Mouse (Mus musculus) forebrain, embryonic 16.5 days (tissue): ENCODE measurements around the gene Jakmip3. TPM values are rescaled to one million over a fixed set of nuclear protein-coding genes. Genes with fewer than 3 reads are reported as not detected.

ENCODE experiments used
- ATAC-seq: fragments of 200-750 bp; cut with Nextera tagmentation; 2 replicates; pipeline ENCODE4 v1.8.0; 2017; ENCODE audit warnings: mild to moderate bottlenecking, moderate library complexity
- H3K27ac ChIP-seq: fragments of 300-500 bp; sonication (generic); 2 replicates; pipeline ENCODE4 v1.5.1; 2014; ENCODE audit warnings: low read length, control low read depth
- H3K27me3 ChIP-seq: fragments of 300-500 bp; sonication (generic); replicated peaks from 2 replicates; pipeline ENCODE4 v1.6.1; 2014; ENCODE audit warnings: low read length; ENCODE audit not compliant: control insufficient read depth, insufficient read depth
- H3K36me3 ChIP-seq: fragments of 300-500 bp; sonication (generic); 2 replicates; pipeline ENCODE4 v1.6.1; 2014; ENCODE audit not compliant: control insufficient read depth, insufficient read depth
- H3K4me1 ChIP-seq: fragments of 300-500 bp; sonication (generic); replicated peaks from 2 replicates; pipeline ENCODE4 v1.6.1; 2014; ENCODE audit warnings: low read length; ENCODE audit not compliant: control insufficient read depth, insufficient read depth
- H3K4me2 ChIP-seq: fragments of 300-500 bp; sonication (generic); 2 replicates; pipeline ENCODE4 v1.6.1; 2014; ENCODE audit warnings: mild to moderate bottlenecking, low read length, control low read depth
- H3K4me3 ChIP-seq: fragments of 300-500 bp; sonication (generic); replicated peaks from 2 replicates; pipeline ENCODE4 v1.5.1; 2014; ENCODE audit warnings: mild to moderate bottlenecking, low read length, control low read depth
- H3K9ac ChIP-seq: fragments of 300-500 bp; sonication (generic); replicated peaks from 2 replicates; pipeline ENCODE4 v1.6.1; 2014; ENCODE audit warnings: low read depth, low read length, control low read depth
- H3K9me3 ChIP-seq: fragments of 300-500 bp; sonication (generic); 2 replicates; pipeline ENCODE4 v1.6.1; 2016; ENCODE audit warnings: low read length; ENCODE audit not compliant: control insufficient read depth
- WGBS: fragments of 180-500 bp; shearing (Covaris S2); extraction: QIAGEN DNeasy Blood & Tissue Kit; methylation state at CpG from one replicate; pipeline ENCODE4 v1.1.7; 2014; 5-methylcytosine and 5-hydroxymethylcytosine counted together
- polyA plus RNA-seq: library from polyadenylated mRNA; unstranded; fragments of >200 nt; fragmentation: Nextera tagmentation; extraction: Ambion mirVana; gene quantifications from 2 replicates; pipeline ENCODE4 v1.2.1, GENCODE M21; 2015

Gene Jakmip3
- polyA plus RNA-seq, 1 experiment from 2014 or later = 10.6 TPM

- H3K27me3 ChIP-seq = no peaks in the 10 kb centered on the region
- H3K9ac ChIP-seq = no peak overlapping the region
- H3K4me2 ChIP-seq = no peak overlapping the region
- H3K36me3 ChIP-seq = no peaks in the 10 kb centered on the region
- peaks cover 18% of the 10 kb centered on the region for H3K4me1 ChIP-seq
- ATAC-seq = no peak
- no peaks in the 10 kb centered on the region for H3K9me3 ChIP-seq
- no peak overlapping the region for H3K4me3 ChIP-seq
- no peak overlapping the region for H3K27ac ChIP-seq
- WGBS = 37% methylated on average over 3 of the region's 3 CpGs
Observed at GRCm38 (mm10) chr7:139133446-139133845, 192.9 kb downstream of the Jakmip3 start.

Other genes starting within 250 kb of the Jakmip3 start
- gene Ppp2r2d, start 94.7 kb upstream of the Jakmip3 start, polyA plus RNA-seq = 72.2 and 73.0 TPM in 2 replicates
- 35.0 and 37.6 TPM in 2 replicates for gene Mapk1ip1, start 94.5 kb upstream of the Jakmip3 start, polyA plus RNA-seq
- 88.9 and 97.8 TPM in 2 replicates for gene Bnip3, start 31.2 kb upstream of the Jakmip3 start, polyA plus RNA-seq
- gene Dpysl4, start 145.3 kb downstream of the Jakmip3 start, polyA plus RNA-seq = 103 and 122 TPM in 2 replicates